Mouse (Mus musculus): Measurements from ENCODE around the gene Vmn2r41.
"Not testable (repeated sequence)": the region's sequence is repeated elsewhere in the genome, so short reads cannot be mapped to it uniquely, and the experiment has no call there.

Vmn2r41 gene

GRCm38 (mm10) chr7:8161554-8161953 is at the start of gene Vmn2r41:
Gene Vmn2r41 (minus strand): TSS chr7:8161654.
- DNase-seq (ENCODE audit: low spot score) = not testable (repeated sequence)

- not testable (repeated sequence) for DNase-seq (ENCODE audit: low spot score)
Measured at GRCm38 (mm10) chr7:8200220-8200619, 38.8 kb upstream of the Vmn2r41 start, which contains the start of gene Vmn2r42. Gene Vmn2r42 (minus strand): TSS chr7:8200320.

GRCm38 (mm10) chr7:8092871-8093270 is 68.6 kb downstream of the Vmn2r41 start:
- peak; percentile 8 for DNase-seq (ENCODE audit: low spot score)

All from ovary, postnatal 14 days (tissue).